Comparison of ENCODE assay signal across 24 mouse cellular contexts in genomic region chr6:104761226-104761625, GRCm38 (mm10).
"Had no signal": no experiment of that assay in that cellular context is flagged by ENCODE, and none has a peak within 500 bp of the region (broad histone marks: within the 10 kb centered on the region; RNA-seq: fewer than 3 reads in every experiment).

No protein-coding gene starts in this region.

- H3K36me3 ChIP-seq: kidney, embryonic 15.5 days; limb, embryonic 10.5 days; limb, embryonic 13.5 days; liver, embryonic 12.5 days; liver, embryonic 15.5 days; lung, embryonic 15.5 days; midbrain, embryonic 10.5 days; midbrain, embryonic 13.5 days; neural tube, embryonic 13.5 days; stomach, embryonic 15.5 days had no signal

- H3K4me2 ChIP-seq: kidney, embryonic 15.5 days; limb, embryonic 13.5 days; liver, embryonic 12.5 days; liver, embryonic 15.5 days; lung, embryonic 15.5 days; midbrain, embryonic 13.5 days; neural tube, embryonic 13.5 days; stomach, embryonic 15.5 days had no signal

- ATAC-seq: liver, embryonic 12.5 days; midbrain, embryonic 13.5 days; midbrain, embryonic 16.5 days had no signal

- H3K9me3 ChIP-seq: kidney, embryonic 15.5 days; limb, embryonic 10.5 days; limb, embryonic 13.5 days; liver, embryonic 12.5 days; liver, embryonic 15.5 days; lung, embryonic 15.5 days; megakaryocyte, embryonic 14.5 days; midbrain, embryonic 10.5 days; midbrain, embryonic 13.5 days; neural tube, embryonic 13.5 days; stomach, embryonic 15.5 days had no signal

- H3K4me3 ChIP-seq: kidney, embryonic 15.5 days; limb, embryonic 10.5 days; limb, embryonic 13.5 days; liver, embryonic 12.5 days; liver, embryonic 15.5 days; lung, embryonic 15.5 days; megakaryocyte, embryonic 14.5 days; midbrain, embryonic 10.5 days; midbrain, embryonic 13.5 days; myocyte; neural tube, embryonic 13.5 days; stomach, embryonic 15.5 days had no signal

- DNase-seq: kidney, postnatal 10 days; kidney, postnatal 36 days; liver; lung, adult 18-20 months; lung, postnatal 10 days; lung, postnatal 36 days; retina, postnatal 1 day; right cerebral cortex, postnatal 25 days; spleen, adult 18-20 months; thymus, adult 18-20 months; thymus, postnatal 36 days had no signal

- H3K9ac ChIP-seq: kidney, embryonic 15.5 days; limb, embryonic 13.5 days; liver, embryonic 12.5 days; liver, embryonic 15.5 days; lung, embryonic 15.5 days; midbrain, embryonic 13.5 days; neural tube, embryonic 13.5 days; stomach, embryonic 15.5 days had no signal

- H3K27me3 ChIP-seq: kidney, embryonic 15.5 days; limb, embryonic 13.5 days; liver, embryonic 12.5 days; liver, embryonic 15.5 days; lung, embryonic 15.5 days; megakaryocyte, embryonic 14.5 days; midbrain, embryonic 13.5 days; neural tube, embryonic 13.5 days; stomach, embryonic 15.5 days had no signal

- H3K4me1 ChIP-seq: kidney, embryonic 15.5 days; limb, embryonic 10.5 days; limb, embryonic 13.5 days; liver, embryonic 12.5 days; liver, embryonic 15.5 days; lung, embryonic 15.5 days; megakaryocyte, embryonic 14.5 days; midbrain, embryonic 10.5 days; midbrain, embryonic 13.5 days; neural tube, embryonic 13.5 days; stomach, embryonic 15.5 days had no signal

- H3K27ac ChIP-seq: kidney, embryonic 15.5 days; limb, embryonic 10.5 days; limb, embryonic 13.5 days; liver, embryonic 12.5 days; liver, embryonic 15.5 days; lung, embryonic 15.5 days; midbrain, embryonic 10.5 days; midbrain, embryonic 13.5 days; neural tube, embryonic 13.5 days; stomach, embryonic 15.5 days had no signal
